Mouse (Mus musculus) liver, adult 2 months (tissue): Measurements from ENCODE around the gene Abi3. TPM values are rescaled to one million over a fixed set of nuclear protein-coding genes. Genes with fewer than 3 reads are reported as not detected.

Source experiments
- DNase-seq: peaks from one replicate; pipeline ENCODE4 v3.0.0-alpha.2; 2011; ENCODE audit warnings: low read depth, low spot score; ENCODE audit errors: extremely low read depth
- H3K27ac ChIP-seq: fragments of 200-500 bp; replicated peaks from 2 replicates; pipeline ENCODE4 v1.5.1; 2012; ENCODE audit warnings: low read depth, mild to moderate bottlenecking, control low read depth, inconsistent platforms, low read length; ENCODE audit not compliant: insufficient read depth
- H3K27me3 ChIP-seq: fragments of 200-500 bp; 2 replicates; pipeline ENCODE4 v1.6.1; 2012; ENCODE audit warnings: mild to moderate bottlenecking, moderate library complexity, low read length, inconsistent platforms; ENCODE audit not compliant: control insufficient read depth, insufficient read depth
- H3K36me3 ChIP-seq: fragments of 200-500 bp; 2 replicates; pipeline ENCODE4 v1.6.1; 2012; ENCODE audit warnings: low read length, inconsistent platforms; ENCODE audit not compliant: control insufficient read depth, insufficient read depth
- H3K4me1 ChIP-seq: fragments of 200-500 bp; 2 replicates; pipeline ENCODE4 v1.6.1; 2011; ENCODE audit warnings: low read length; ENCODE audit not compliant: control insufficient read depth, insufficient read depth
- H3K4me3 ChIP-seq: fragments of 200-500 bp; 2 replicates; pipeline ENCODE4 v1.5.1; 2011; ENCODE audit warnings: low read depth, mild to moderate bottlenecking, control low read depth, low read length, moderate library complexity; ENCODE audit not compliant: insufficient read depth
- H3K79me2 ChIP-seq: fragments of 200-500 bp; 2 replicates; pipeline ENCODE4 v1.6.1; 2012; ENCODE audit warnings: inconsistent platforms, mild to moderate bottlenecking, low read length, moderate library complexity; ENCODE audit not compliant: control insufficient read depth, insufficient read depth
- H3K9ac ChIP-seq: fragments of 200-500 bp; 2 replicates; pipeline ENCODE4 v1.6.1; 2012; ENCODE audit warnings: low read depth, mild to moderate bottlenecking, control low read depth, inconsistent platforms, low read length
- CTCF ChIP-seq: fragments of 200-500 bp; IDR thresholded peaks from 2 replicates; pipeline ENCODE4 v1.5.1; 2011; ENCODE audit warnings: low read depth, low read length, control low read depth
- POLR2A ChIP-seq: fragments of 200-500 bp; IDR thresholded peaks from 2 replicates; pipeline ENCODE4 v1.6.1; 2011; ENCODE audit warnings: low read length, control low read depth; ENCODE audit not compliant: insufficient read depth; ENCODE audit errors: extremely low read depth
- WGBS: fragments of 180-500 bp; shearing (Covaris S2); methylation state at CpG from one replicate; pipeline ENCODE4 v1.1.7; 2018; 5-methylcytosine and 5-hydroxymethylcytosine counted together
- polyA plus RNA-seq: library from polyadenylated mRNA; depleted of rRNA; stranded (reverse); fragments of >200 nt; gene quantifications from 2 replicates; pipeline ENCODE4 v1.2.3, GENCODE M21; 2012; rRNA removed
- total RNA-seq: library from RNA; depleted of rRNA; stranded (reverse); fragments of >200 nt; gene quantifications from 2 replicates; pipeline ENCODE4 v1.2.3, GENCODE M21; 2014; rRNA removed

The Abi3 gene
- total and polyA plus RNA-seq, 2 experiments = 1.1 to 11.7 TPM

DNA sequence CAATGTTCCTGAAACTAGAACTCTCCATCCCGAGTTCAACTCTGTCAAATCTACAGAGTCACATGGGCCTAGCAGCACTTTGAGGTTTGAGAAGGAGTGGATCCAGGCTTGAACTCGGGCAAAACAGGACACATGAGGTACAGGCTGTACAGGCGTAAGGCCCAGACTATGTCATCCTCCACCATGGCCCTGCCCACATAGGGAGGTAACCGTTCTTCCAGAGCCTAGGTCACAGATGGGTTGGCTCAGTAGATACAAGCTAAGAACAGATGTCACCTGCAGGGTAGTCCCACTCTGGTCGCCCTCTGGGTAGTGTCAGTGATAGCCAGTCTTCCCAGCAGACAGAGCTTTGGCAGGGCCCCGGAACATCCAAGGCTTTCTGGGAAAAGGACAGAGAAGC, 55.8 kb downstream of the Abi3 start:
- Histone ChIP-seq H3K9ac (no peak overlapping the region), H3K36me3 (no peaks in the 10 kb centered on the region), H3K4me3 (no peak overlapping the region), H3K27ac (no peak overlapping the region), H3K4me1 (no peaks in the 10 kb centered on the region), H3K79me2 (no peaks in the 10 kb centered on the region), H3K27me3 (no peaks in the 10 kb centered on the region)
- TF ChIP-seq POLR2A = no peak
- no peak for TF ChIP-seq CTCF
- no peak for DNase-seq
- WGBS = 95% methylated on average over 6 of the region's 6 CpGs

DNA sequence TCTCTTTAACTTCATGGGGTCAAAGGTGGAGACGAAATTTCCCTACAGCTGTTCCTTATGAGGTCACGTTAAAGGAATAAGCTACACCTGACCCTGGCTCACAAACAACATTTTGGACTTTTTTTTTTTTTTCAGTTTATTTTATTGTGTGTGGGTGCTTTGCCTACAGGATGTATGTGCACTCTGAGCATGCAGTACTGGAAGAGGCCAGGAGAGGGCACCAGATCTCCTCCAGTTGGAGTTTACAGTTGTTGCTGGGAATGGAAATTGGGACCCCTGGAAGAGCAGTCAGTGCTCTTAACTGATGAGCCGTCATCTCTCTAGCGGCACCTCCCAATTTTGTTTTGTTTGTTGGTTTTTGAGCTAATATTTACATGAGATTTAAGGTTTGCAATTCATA, 56.6 kb downstream of the Abi3 start:
- H3K27ac ChIP-seq = no peak overlapping the region
- H3K4me3 ChIP-seq = no peak overlapping the region
- no peaks in the 10 kb centered on the region for H3K4me1 ChIP-seq
- no peak for DNase-seq
- no peak overlapping the region for H3K9ac ChIP-seq
- H3K27me3 ChIP-seq = no peaks in the 10 kb centered on the region
- 98% methylated on average over 4 of the region's 4 CpGs for WGBS
- no peaks in the 10 kb centered on the region for H3K79me2 ChIP-seq
- TF ChIP-seq CTCF (peak; percentile 26; the same call in 1 of the 2 replicates), POLR2A (no peak)
- H3K36me3 ChIP-seq = no peaks in the 10 kb centered on the region

DNA sequence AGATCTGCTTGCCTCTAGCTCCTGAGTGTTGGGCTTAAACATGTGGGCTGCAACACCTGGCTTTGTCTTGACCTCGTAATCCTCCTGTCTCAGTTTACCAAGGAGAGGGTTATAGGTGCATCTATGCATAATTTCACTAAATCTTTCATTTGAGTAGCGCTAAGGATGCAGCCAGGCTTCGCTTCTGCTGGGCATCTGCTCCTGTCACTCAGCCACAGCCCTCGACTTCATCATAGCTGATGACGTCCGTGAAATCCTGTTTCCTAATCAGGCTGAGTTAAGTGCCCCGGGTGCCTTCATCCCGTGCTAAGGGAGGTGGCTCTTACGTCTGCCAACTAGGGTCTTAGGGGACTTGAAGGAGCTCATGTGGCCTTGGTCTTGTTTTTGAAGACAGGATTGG, 58.3 kb downstream of the Abi3 start:
- H3K36me3 ChIP-seq = no peaks in the 10 kb centered on the region
- H3K27me3 ChIP-seq = no peaks in the 10 kb centered on the region
- H3K9ac ChIP-seq = no peak overlapping the region
- H3K4me3 ChIP-seq = no peak overlapping the region
- TF ChIP-seq CTCF (no peak), POLR2A (no peak)
- DNase-seq = no peak
- 88% methylated on average over 9 of the region's 9 CpGs for WGBS
- no peaks in the 10 kb centered on the region for H3K79me2 ChIP-seq
- peaks cover 3% of the 10 kb centered on the region; the same call in 1 of the 2 replicates for H3K4me1 ChIP-seq
- no peak overlapping the region for H3K27ac ChIP-seq

DNA sequence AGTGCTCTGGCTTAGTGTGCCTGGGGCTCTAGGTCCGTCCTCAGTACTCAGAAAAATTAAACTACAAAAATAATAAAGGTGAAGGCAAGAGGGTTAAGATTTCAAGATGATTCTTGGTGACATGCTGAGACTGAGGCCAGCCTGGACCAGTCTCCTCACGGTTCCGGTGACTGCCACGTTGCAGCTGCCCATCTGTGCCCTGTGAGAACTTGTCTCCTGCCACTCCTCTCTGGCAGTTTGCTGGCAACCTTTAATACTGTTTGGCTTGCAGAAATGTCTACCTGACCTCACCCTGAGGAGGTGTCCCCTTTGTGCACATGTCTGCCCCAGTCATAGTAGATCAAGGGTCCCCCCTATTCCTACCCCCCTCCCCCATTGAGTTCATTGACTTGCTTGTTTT, 58.8 kb downstream of the Abi3 start:
- 87% methylated on average over 4 of the region's 4 CpGs for WGBS
- peaks cover 6% of the 10 kb centered on the region; the same call in 1 of the 2 replicates for H3K4me1 ChIP-seq
- DNase-seq = no peak
- H3K79me2 ChIP-seq = no peaks in the 10 kb centered on the region
- TF ChIP-seq POLR2A (no peak), CTCF (no peak)
- no peaks in the 10 kb centered on the region for H3K36me3 ChIP-seq
- H3K9ac ChIP-seq = no peak overlapping the region
- H3K27me3 ChIP-seq = no peaks in the 10 kb centered on the region
- H3K27ac ChIP-seq = no peak overlapping the region
- H3K4me3 ChIP-seq = no peak overlapping the region

DNA sequence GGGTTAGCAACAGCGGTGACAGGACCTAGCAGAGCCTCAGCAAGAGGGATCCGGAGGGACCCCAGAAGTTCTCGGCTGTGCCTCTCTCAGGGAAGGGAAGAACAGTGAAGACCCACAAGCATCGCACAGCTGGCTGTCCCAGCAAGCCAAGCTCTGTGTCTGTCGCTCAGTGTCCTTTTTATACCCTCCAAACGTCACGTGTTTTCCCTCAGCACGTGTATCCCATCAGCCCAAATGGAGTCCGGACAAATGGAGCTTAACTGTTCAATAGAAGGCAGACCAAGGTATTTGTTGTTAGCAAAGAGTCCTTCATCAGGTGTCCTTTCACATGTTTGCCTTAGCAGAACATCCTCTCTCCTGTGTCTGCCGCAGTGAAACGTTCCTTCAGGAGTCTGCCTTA, 60.7 kb downstream of the Abi3 start:
- H3K4me3 ChIP-seq = no peak overlapping the region
- H3K9ac ChIP-seq = no peak overlapping the region
- peaks cover 14% of the 10 kb centered on the region for H3K4me1 ChIP-seq
- H3K27me3 ChIP-seq = no peaks in the 10 kb centered on the region
- WGBS = 94% methylated on average over 11 of the region's 11 CpGs
- no peak for DNase-seq
- H3K27ac ChIP-seq = no peak overlapping the region
- TF ChIP-seq POLR2A (no peak), CTCF (no peak)
- no peaks in the 10 kb centered on the region for H3K79me2 ChIP-seq
- no peaks in the 10 kb centered on the region for H3K36me3 ChIP-seq

DNA sequence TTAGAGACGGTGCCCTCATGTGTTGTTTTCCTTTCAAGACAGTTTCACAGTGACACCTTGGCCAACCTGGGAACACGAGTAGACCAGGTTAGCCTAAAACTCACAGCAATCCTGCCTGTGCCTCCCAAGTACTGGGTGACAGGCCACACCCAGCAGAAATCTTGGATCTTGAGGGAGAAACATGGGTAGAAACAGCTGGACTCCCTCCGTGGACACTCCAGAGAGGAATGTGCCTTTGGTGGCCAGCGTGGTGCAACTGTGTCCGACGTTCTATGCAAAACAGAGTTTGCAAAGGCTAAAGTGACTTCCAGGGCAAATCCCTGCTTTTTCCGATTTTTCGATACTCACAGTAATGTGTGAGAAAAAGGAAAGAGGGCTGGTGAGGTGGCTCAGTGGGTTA, 61.8 kb downstream of the Abi3 start:
- no peak for DNase-seq
- TF ChIP-seq CTCF = no peak
- TF ChIP-seq POLR2A = no peak

More for the DNA sequence above, 61.8 kb downstream of the Abi3 start:
- Histone ChIP-seq H3K4me1 (peaks cover 14% of the 10 kb centered on the region), H3K27ac (no peak overlapping the region), H3K36me3 (no peaks in the 10 kb centered on the region), H3K9ac (no peak overlapping the region), H3K4me3 (no peak overlapping the region), H3K27me3 (no peaks in the 10 kb centered on the region), H3K79me2 (no peaks in the 10 kb centered on the region)
- 94% methylated on average over 8 of the region's 8 CpGs for WGBS

Other genes with a start within 250 kb of the Abi3 start
- 137 and 153 TPM in 2 replicates for gene Phb, start 175.5 kb downstream of the Abi3 start, total RNA-seq
- 171 and 189 TPM in 2 replicates for gene Phb, start 175.5 kb downstream of the Abi3 start, polyA plus RNA-seq
- gene Zfp652, start 129.8 kb downstream of the Abi3 start, total RNA-seq = 9.1 and 12.7 TPM in 2 replicates
- gene Zfp652, start 129.8 kb downstream of the Abi3 start, polyA plus RNA-seq = 10.5 and 11.1 TPM in 2 replicates
- 1.0 and 1.9 TPM in 2 replicates for gene B130006D01Rik, start 118.9 kb downstream of the Abi3 start, total RNA-seq
- gene B130006D01Rik, start 118.9 kb downstream of the Abi3 start, polyA plus RNA-seq = 0.02 and 0.10 TPM in 2 replicates
- 1.6 TPM in 2 replicates for gene Phospho1, start 18.0 kb downstream of the Abi3 start, total RNA-seq
- gene Phospho1, start 18.0 kb downstream of the Abi3 start, polyA plus RNA-seq = 31.8 and 32.8 TPM in 2 replicates
- gene Gngt2, start 5.3 kb downstream of the Abi3 start, total RNA-seq = 11.5 and 13.7 TPM in 2 replicates
- 3.9 and 5.1 TPM in 2 replicates for gene Gngt2, start 5.3 kb downstream of the Abi3 start, polyA plus RNA-seq
- gene B4galnt2, start 72.4 kb upstream of the Abi3 start, total RNA-seq = 0.37 TPM in 1 of 2 replicates, not detected in the other
- not detected in 2 replicates for gene B4galnt2, start 72.4 kb upstream of the Abi3 start, polyA plus RNA-seq
- not detected in 2 replicates for gene Igf2bp1, start 163.5 kb upstream of the Abi3 start, total RNA-seq
- not detected in 2 replicates for gene Igf2bp1, start 163.5 kb upstream of the Abi3 start, polyA plus RNA-seq
- gene Gip, start 182.1 kb upstream of the Abi3 start, total RNA-seq = not detected in 2 replicates
- gene Gip, start 182.1 kb upstream of the Abi3 start, polyA plus RNA-seq = not detected in 2 replicates
- gene Snf8, start 192.4 kb upstream of the Abi3 start, total RNA-seq = 25.4 and 27.7 TPM in 2 replicates
- gene Snf8, start 192.4 kb upstream of the Abi3 start, polyA plus RNA-seq = 19.1 and 26.2 TPM in 2 replicates
- gene Ube2z, start 222.9 kb upstream of the Abi3 start, total RNA-seq = 18.6 and 23.3 TPM in 2 replicates
- gene Ube2z, start 222.9 kb upstream of the Abi3 start, polyA plus RNA-seq = 21.3 and 22.8 TPM in 2 replicates
- 479 and 657 TPM in 2 replicates for gene Atp5g1, start 233.2 kb upstream of the Abi3 start, total RNA-seq
- gene Atp5g1, start 233.2 kb upstream of the Abi3 start, polyA plus RNA-seq = 1,258 and 1,301 TPM in 2 replicates